Mouse (Mus musculus) neural tube, embryonic 14.5 days (tissue): ENCODE measurements around the gene Tacc3. TPM values are rescaled to one million over a fixed set of nuclear protein-coding genes. Genes with fewer than 3 reads are reported as not detected.
A peak's percentile ranks its signal among the peaks of the same experiment; 100 is the strongest.

ENCODE experiments used
- ATAC-seq: fragments of 200-750 bp; cut with Nextera tagmentation; 2 replicates; pipeline ENCODE4 v1.8.0; 2017; ENCODE audit warnings: low read depth, mild to moderate bottlenecking, moderate TSS enrichment, moderate library complexity
- H3K27ac ChIP-seq: fragments of 300-500 bp; sonication (generic); 2 replicates; pipeline ENCODE4 v1.5.1; 2014; ENCODE audit warnings: low read depth, mild to moderate bottlenecking, control low read depth, low read length, moderate library complexity, mixed read lengths
- H3K27me3 ChIP-seq: fragments of 300-500 bp; sonication (generic); 2 replicates; pipeline ENCODE4 v1.6.1; 2014; ENCODE audit warnings: low read length; ENCODE audit not compliant: control insufficient read depth, insufficient read depth
- H3K36me3 ChIP-seq: fragments of 300-500 bp; sonication (generic); 2 replicates; pipeline ENCODE4 v1.6.1; 2014; ENCODE audit warnings: low read length, mixed read lengths; ENCODE audit not compliant: control insufficient read depth, insufficient read depth
- H3K4me1 ChIP-seq: fragments of 300-500 bp; sonication (generic); 2 replicates; pipeline ENCODE4 v1.6.1; 2014; ENCODE audit warnings: low read length; ENCODE audit not compliant: control insufficient read depth, insufficient read depth
- H3K4me2 ChIP-seq: fragments of 300-500 bp; sonication (generic); 2 replicates; pipeline ENCODE4 v1.6.1; 2014; ENCODE audit warnings: mild to moderate bottlenecking, low read depth, low read length, control low read depth
- H3K4me3 ChIP-seq: fragments of 300-500 bp; sonication (generic); 2 replicates; pipeline ENCODE4 v1.5.1; 2014; ENCODE audit warnings: low read depth, low read length, control low read depth, mixed read lengths
- H3K9ac ChIP-seq: fragments of 300-500 bp; sonication (generic); replicated peaks from 2 replicates; pipeline ENCODE4 v1.6.1; 2014; ENCODE audit warnings: low read depth, mild to moderate bottlenecking, control low read depth, low read length, mixed read lengths
- H3K9me3 ChIP-seq: fragments of 300-500 bp; sonication (generic); 2 replicates; pipeline ENCODE4 v1.6.1; 2016; ENCODE audit warnings: low read length; ENCODE audit not compliant: control insufficient read depth
- WGBS: fragments of 180-500 bp; shearing (Covaris S2); extraction: QIAGEN DNeasy Blood & Tissue Kit; methylation state at CpG from one replicate; pipeline ENCODE4 v1.1.7; 2014; 5-methylcytosine and 5-hydroxymethylcytosine counted together
- polyA plus RNA-seq: library from polyadenylated mRNA; unstranded; fragments of >200 nt; fragmentation: Nextera tagmentation; extraction: Ambion mirVana; gene quantifications from 2 replicates; pipeline ENCODE4 v1.2.1, GENCODE M21; 2014

Gene Tacc3
- polyA plus RNA-seq, 1 experiment from 2014 or later = 18.7 TPM

- no peaks in the 10 kb centered on the region for H3K27me3 ChIP-seq
- H3K9me3 ChIP-seq = no peaks in the 10 kb centered on the region
- ATAC-seq = peak; percentile 49; the same call in 1 of the 2 replicates
- under 1% methylated on average over 64 of the region's 73 CpGs for WGBS
- H3K9ac ChIP-seq = peak within 1 kb of the TSS; percentile 58
- H3K4me1 ChIP-seq = 0 out of 2 replicates have a peak, but pooled peaks cover 10% of the 10 kb centered on the region
- H3K36me3 ChIP-seq = no peaks in the 10 kb centered on the region
- peak within 1 kb of the TSS; percentile 78 for H3K4me2 ChIP-seq
- H3K27ac ChIP-seq = peak within 1 kb of the TSS; percentile 16
- H3K4me3 ChIP-seq = peak within 1 kb of the TSS; percentile 48
Measured at GRCm38 (mm10) chr5:33721541-33722265, 63.8 kb downstream of the Tacc3 start, which contains the start of gene Fgfr3. Gene Fgfr3 (plus strand): TSS chr5:33721674.

DNA sequence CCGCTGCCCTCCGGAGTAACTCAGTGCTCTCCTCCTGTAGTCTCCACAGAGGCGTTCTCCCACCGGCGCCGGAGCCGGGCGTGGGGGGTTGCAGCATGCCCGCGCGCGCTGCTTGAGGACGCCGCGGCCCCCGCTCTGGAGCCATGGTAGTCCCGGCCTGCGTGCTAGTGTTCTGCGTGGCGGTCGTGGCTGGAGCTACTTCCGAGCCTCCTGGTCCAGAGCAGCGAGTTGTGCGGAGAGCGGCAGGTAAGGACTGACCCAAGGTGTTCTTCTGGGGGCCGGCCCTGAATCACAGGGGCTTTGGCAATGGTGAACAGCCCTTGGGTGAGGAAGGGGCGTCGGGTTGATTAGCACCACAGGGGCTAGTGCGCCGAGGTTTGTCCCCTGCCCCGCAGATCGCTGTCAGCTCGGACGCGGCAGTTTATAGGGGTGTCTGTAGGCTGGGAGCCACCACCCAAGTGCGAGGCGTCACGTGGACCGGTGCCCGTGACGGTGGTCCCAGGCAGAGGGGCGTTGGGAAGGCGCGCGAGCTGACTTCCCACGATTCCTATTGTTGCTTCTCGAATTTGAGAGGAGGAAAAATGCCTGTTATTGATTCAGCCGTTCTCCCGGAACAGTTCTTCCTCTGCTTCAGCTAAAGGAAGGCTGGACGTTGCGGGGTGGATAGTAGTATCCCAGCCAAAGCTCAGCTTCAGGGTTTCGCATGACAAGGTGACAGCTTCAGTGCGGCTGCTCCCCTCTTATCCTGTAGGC, 64.5 kb downstream of the Tacc3 start:
- Histone ChIP-seq H3K4me1 (0 out of 2 replicates have a peak, but pooled peaks cover 10% of the 10 kb centered on the region), H3K27ac (peak overlapping the region; percentile 11), H3K9ac (peak overlapping the region; percentile 58), H3K27me3 (no peaks in the 10 kb centered on the region), H3K4me3 (peak overlapping the region; percentile 48), H3K4me2 (peak overlapping the region; percentile 78), H3K9me3 (no peaks in the 10 kb centered on the region), H3K36me3 (no peaks in the 10 kb centered on the region)
- ATAC-seq = peak; percentile 19
- WGBS = under 1% methylated on average over 53 of the region's 53 CpGs

DNA sequence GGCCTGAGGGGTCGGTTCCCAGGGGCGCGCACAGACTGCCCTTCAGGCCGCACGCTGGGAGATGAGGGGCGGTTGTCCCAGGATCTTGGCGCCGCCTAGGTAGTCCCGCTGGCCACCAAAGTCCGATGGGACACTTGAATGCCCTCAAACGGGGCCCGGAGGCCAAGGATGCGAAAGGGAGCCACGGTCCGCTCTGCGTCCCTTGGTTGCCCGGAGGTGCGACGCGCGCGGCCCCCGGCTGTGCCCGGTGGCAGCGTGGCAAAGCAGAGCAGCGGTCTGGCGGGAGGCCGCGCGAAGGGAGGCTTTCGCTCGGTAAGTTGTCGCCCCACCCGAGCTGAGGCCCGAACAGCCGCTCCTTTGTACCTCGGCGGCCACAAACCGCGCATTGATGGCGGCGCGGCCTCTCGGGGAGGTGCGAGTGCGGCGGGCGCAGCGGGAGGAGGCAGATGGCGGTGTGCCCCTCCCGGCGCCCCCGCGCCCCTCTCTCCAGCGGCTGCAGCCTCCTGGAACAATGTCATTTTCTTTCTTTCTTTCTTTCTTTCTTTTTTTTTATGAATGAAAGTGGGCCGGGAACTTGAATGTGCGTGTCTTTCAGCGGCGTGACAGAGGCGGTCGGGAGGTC, 65.2 kb downstream of the Tacc3 start:
- Histone ChIP-seq H3K9me3 (no peaks in the 10 kb centered on the region), H3K36me3 (no peaks in the 10 kb centered on the region), H3K4me1 (0 out of 2 replicates have a peak, but pooled peaks cover 10% of the 10 kb centered on the region), H3K4me2 (peak overlapping the region; percentile 78), H3K4me3 (peak overlapping the region; percentile 48), H3K27me3 (no peaks in the 10 kb centered on the region), H3K9ac (peak overlapping the region; percentile 58), H3K27ac (peak overlapping the region; percentile 48)
- no peak for ATAC-seq
- WGBS = under 1% methylated on average over 61 of the region's 61 CpGs

- Histone ChIP-seq H3K27ac (peak overlapping the region; percentile 48), H3K27me3 (no peaks in the 10 kb centered on the region), H3K9ac (peak overlapping the region; percentile 58), H3K4me3 (peak overlapping the region; percentile 48), H3K36me3 (no peaks in the 10 kb centered on the region), H3K9me3 (no peaks in the 10 kb centered on the region), H3K4me1 (0 out of 2 replicates have a peak, but pooled peaks cover 10% of the 10 kb centered on the region), H3K4me2 (peak overlapping the region; percentile 78)
- 2% methylated on average over 36 of the region's 36 CpGs for WGBS
- ATAC-seq = 0 out of 2 replicates have a peak, but pooled peaks have one; percentile 21
Measured at GRCm38 (mm10) chr5:33723641-33724465, 65.9 kb downstream of the Tacc3 start.

DNA sequence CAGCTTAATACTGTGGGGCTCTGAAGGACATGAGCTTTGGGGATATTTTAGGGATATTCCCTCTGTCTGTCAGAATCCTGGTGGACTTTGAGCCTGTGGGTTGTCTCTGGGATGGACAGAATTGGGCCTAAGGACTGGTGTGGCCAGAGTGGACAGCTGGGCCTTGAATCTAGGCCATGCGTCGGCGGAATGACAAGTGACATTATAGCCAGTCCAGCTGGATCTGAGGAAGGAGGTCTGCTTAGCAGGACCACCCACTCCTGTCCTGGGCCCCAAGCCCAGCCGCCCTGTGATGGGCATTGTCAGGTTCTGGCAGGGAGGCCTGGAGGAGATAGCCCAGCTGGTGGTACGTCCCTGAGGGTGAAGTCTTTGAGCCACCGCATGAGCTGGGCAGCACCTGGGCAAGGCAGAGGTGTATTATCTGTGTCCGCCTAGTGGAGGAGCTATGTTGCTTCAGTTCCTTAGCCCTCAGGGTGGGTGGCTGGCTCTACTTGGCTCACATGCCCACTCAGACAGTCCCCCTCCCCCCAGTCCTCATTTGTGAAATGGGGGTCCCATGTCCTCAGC, 68.2 kb downstream of the Tacc3 start:
- no peak for ATAC-seq
- 0 out of 2 replicates have a peak, but pooled peaks cover 10% of the 10 kb centered on the region for H3K4me1 ChIP-seq
- H3K27ac ChIP-seq = no peak overlapping the region; the same call in 1 of the 2 replicates
- peak overlapping the region; percentile 78 for H3K4me2 ChIP-seq
- 60% methylated on average over 7 of the region's 7 CpGs for WGBS
- H3K36me3 ChIP-seq = no peaks in the 10 kb centered on the region; the same call in 1 of the 2 replicates
- H3K4me3 ChIP-seq = peak overlapping the region; percentile 15; the same call in 1 of the 2 replicates
- H3K9me3 ChIP-seq = no peaks in the 10 kb centered on the region
- H3K9ac ChIP-seq = no peak overlapping the region
- no peaks in the 10 kb centered on the region for H3K27me3 ChIP-seq

DNA sequence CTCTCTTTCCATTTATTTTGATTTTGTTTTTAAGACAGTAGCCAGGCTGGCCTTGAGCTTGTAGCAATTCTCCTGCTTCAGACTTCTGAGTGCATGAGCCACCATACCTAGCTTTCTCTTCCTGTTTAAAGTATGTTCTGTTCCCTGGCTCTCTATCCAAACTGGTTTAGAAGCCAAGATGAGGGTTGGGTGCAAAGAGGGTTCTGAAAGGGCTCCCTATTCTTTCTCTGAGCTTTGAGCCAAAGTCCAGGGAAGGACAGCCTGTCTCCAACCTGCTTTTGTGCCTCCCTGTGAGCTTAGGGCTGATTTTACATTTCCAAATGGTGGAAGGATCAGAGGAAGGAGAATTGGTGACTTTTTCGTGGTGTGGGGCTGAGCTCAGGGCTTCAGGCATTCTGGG, 69.0 kb downstream of the Tacc3 start:
- H3K4me3 ChIP-seq = no peak overlapping the region
- 61% methylated on average over 1 of the region's 1 CpGs for WGBS
- no peaks in the 10 kb centered on the region for H3K27me3 ChIP-seq
- no peak for ATAC-seq
- no peaks in the 10 kb centered on the region; the same call in 1 of the 2 replicates for H3K36me3 ChIP-seq
- H3K27ac ChIP-seq = no peak overlapping the region
- peak overlapping the region; percentile 78; the same call in 1 of the 2 replicates for H3K4me2 ChIP-seq
- H3K9me3 ChIP-seq = no peaks in the 10 kb centered on the region
- H3K9ac ChIP-seq = no peak overlapping the region
- H3K4me1 ChIP-seq = 0 out of 2 replicates have a peak, but pooled peaks cover 10% of the 10 kb centered on the region
